Mouse (Mus musculus): ENCODE data around the gene Shank1. TPM values are rescaled to one million over a fixed set of nuclear protein-coding genes. Genes with fewer than 3 reads are reported as not detected.

The Shank1 gene
- total RNA-seq, 1 experiment: 1.0 TPM

GRCm38 (mm10) chr7:44344622-44345021, 34.6 kb downstream of the Shank1 start:
- no peaks in the 10 kb centered on the region for H3K9me3 ChIP-seq (ENCODE audit: control insufficient read depth, insufficient read depth, low read depth, low read length)
- in situ Hi-C loops (cut with MboI; ENCODE audit: low sequenced_read_pairs in 2 of 2, unreplicated experiment in 2 of 2): loop anchor here in 1 of 2 experiments (10.0 kb wide), 1 partner anchor 80 kb away; the partner anchor contains the start of gene Gm15517
- H3K9ac ChIP-seq (ENCODE audit: insufficient read depth, low read depth, low read length, poor library complexity, severe bottlenecking): no peak overlapping the region
- DNase-seq (ENCODE audit: low read depth, low spot score): no peak
- TF ChIP-seq MAFK (IDR thresholded peaks at IDR 0.05; ENCODE audit: insufficient read depth, low read depth, low read length) (no peak), ZNF384 (IDR thresholded peaks at IDR 0.05; ENCODE audit: low read depth, low read length) (no peak), ZC3H11A (IDR thresholded peaks at IDR 0.05; ENCODE audit: borderline replicate concordance, low read depth, low read length) (no peak), HCFC1 (IDR thresholded peaks at IDR 0.05; ENCODE audit: borderline replicate concordance, insufficient read depth, low read length) (no peak), CHD2 (IDR thresholded peaks at IDR 0.05; ENCODE audit: low read depth, low read length) (no peak)
- peaks cover 2% of the 10 kb centered on the region; the same call in 1 of the 2 replicates for H3K36me3 ChIP-seq (ENCODE audit: control insufficient read depth, insufficient read depth, low read length, poor library complexity, severe bottlenecking)
- no peak overlapping the region for H3K4me3 ChIP-seq (ENCODE audit: insufficient read depth in 1 of 2, low read depth in 1 of 2, low read length in 2 of 2, poor library complexity in 1 of 2, severe bottlenecking in 1 of 2)
- H3K4me1 ChIP-seq (ENCODE audit: control insufficient read depth in 2 of 2, insufficient read depth in 2 of 2, low read length in 2 of 2, poor library complexity in 1 of 2): peaks cover 4 to 27% of the 10 kb centered on the region in 2 experiments; a peak in 3 of 4 replicates
- no peak overlapping the region for H3K27ac ChIP-seq (ENCODE audit: insufficient read depth, low read depth, low read length, poor library complexity, severe bottlenecking)

GRCm38 (mm10) chr7:44349043-44349442, 39.0 kb downstream of the Shank1 start:
- in situ Hi-C loops (cut with MboI; ENCODE audit: low sequenced_read_pairs in 2 of 2, unreplicated experiment in 2 of 2): loop anchor here in 1 of 2 experiments (10.0 kb wide), 1 partner anchor 84 kb away; the partner anchor contains the start of gene Gm15517
- no peak for TF ChIP-seq HCFC1 (IDR thresholded peaks at IDR 0.05; ENCODE audit: borderline replicate concordance, insufficient read depth, low read length)
- TF ChIP-seq MAFK (IDR thresholded peaks at IDR 0.05; ENCODE audit: insufficient read depth, low read depth, low read length): no peak
- TF ChIP-seq ZNF384 (IDR thresholded peaks at IDR 0.05; ENCODE audit: low read depth, low read length): no peak
- TF ChIP-seq CHD2 (IDR thresholded peaks at IDR 0.05; ENCODE audit: low read depth, low read length): no peak
- TF ChIP-seq ZC3H11A (IDR thresholded peaks at IDR 0.05; ENCODE audit: borderline replicate concordance, low read depth, low read length): no peak
- H3K36me3 ChIP-seq (ENCODE audit: control insufficient read depth, insufficient read depth, low read length, poor library complexity, severe bottlenecking): peaks cover 2% of the 10 kb centered on the region; the same call in 1 of the 2 replicates
- H3K9ac ChIP-seq (ENCODE audit: insufficient read depth, low read depth, low read length, poor library complexity, severe bottlenecking): no peak overlapping the region
- peaks cover 0 to 33% of the 10 kb centered on the region in 2 experiments; a peak in 2 of 4 replicates for H3K4me1 ChIP-seq (ENCODE audit: control insufficient read depth in 2 of 2, insufficient read depth in 2 of 2, low read length in 2 of 2, poor library complexity in 1 of 2)
- DNase-seq (ENCODE audit: low read depth, low spot score): peak; percentile 90
- H3K9me3 ChIP-seq (ENCODE audit: control insufficient read depth, insufficient read depth, low read depth, low read length): no peaks in the 10 kb centered on the region
- no peak overlapping the region for H3K27ac ChIP-seq (ENCODE audit: insufficient read depth, low read depth, low read length, poor library complexity, severe bottlenecking)
- H3K4me3 ChIP-seq (ENCODE audit: insufficient read depth in 1 of 2, low read depth in 1 of 2, low read length in 2 of 2, poor library complexity in 1 of 2, severe bottlenecking in 1 of 2): no peak overlapping the region

GRCm38 (mm10) chr7:44350957-44351711, 41.1 kb downstream of the Shank1 start:
- TF ChIP-seq CHD2 (IDR thresholded peaks at IDR 0.05; ENCODE audit: low read depth, low read length): no peak
- TF ChIP-seq ZC3H11A (IDR thresholded peaks at IDR 0.05; ENCODE audit: borderline replicate concordance, low read depth, low read length): peak; percentile 56
- Histone ChIP-seq H3K27ac (ENCODE audit: insufficient read depth, low read depth, low read length, poor library complexity, severe bottlenecking) (no peak overlapping the region), H3K9ac (ENCODE audit: insufficient read depth, low read depth, low read length, poor library complexity, severe bottlenecking) (peak overlapping the region; percentile 51; the same call in 1 of the 2 replicates), H3K4me3 (ENCODE audit: insufficient read depth in 1 of 2, low read depth in 1 of 2, low read length in 2 of 2, poor library complexity in 1 of 2, severe bottlenecking in 1 of 2) (peak overlapping the region; percentile 5 to 57; a peak in 3 of 4 replicates), H3K4me1 (ENCODE audit: control insufficient read depth in 2 of 2, insufficient read depth in 2 of 2, low read length in 2 of 2, poor library complexity in 1 of 2) (peaks cover 2 to 29% of the 10 kb centered on the region in 2 experiments; a peak in 2 of 4 replicates), H3K36me3 (ENCODE audit: control insufficient read depth, insufficient read depth, low read length, poor library complexity, severe bottlenecking) (no peaks in the 10 kb centered on the region; the same call in 1 of the 2 replicates), H3K9me3 (ENCODE audit: control insufficient read depth, insufficient read depth, low read depth, low read length) (no peaks in the 10 kb centered on the region)
- in situ Hi-C loops (cut with MboI; ENCODE audit: low sequenced_read_pairs in 2 of 2, unreplicated experiment in 2 of 2): loop anchor here in 1 of 2 experiments (10.0 kb wide), 1 partner anchor 86 kb away; the partner anchor contains the start of gene Gm15517
- DNase-seq (ENCODE audit: low read depth, low spot score): peak; percentile 93

DNA sequence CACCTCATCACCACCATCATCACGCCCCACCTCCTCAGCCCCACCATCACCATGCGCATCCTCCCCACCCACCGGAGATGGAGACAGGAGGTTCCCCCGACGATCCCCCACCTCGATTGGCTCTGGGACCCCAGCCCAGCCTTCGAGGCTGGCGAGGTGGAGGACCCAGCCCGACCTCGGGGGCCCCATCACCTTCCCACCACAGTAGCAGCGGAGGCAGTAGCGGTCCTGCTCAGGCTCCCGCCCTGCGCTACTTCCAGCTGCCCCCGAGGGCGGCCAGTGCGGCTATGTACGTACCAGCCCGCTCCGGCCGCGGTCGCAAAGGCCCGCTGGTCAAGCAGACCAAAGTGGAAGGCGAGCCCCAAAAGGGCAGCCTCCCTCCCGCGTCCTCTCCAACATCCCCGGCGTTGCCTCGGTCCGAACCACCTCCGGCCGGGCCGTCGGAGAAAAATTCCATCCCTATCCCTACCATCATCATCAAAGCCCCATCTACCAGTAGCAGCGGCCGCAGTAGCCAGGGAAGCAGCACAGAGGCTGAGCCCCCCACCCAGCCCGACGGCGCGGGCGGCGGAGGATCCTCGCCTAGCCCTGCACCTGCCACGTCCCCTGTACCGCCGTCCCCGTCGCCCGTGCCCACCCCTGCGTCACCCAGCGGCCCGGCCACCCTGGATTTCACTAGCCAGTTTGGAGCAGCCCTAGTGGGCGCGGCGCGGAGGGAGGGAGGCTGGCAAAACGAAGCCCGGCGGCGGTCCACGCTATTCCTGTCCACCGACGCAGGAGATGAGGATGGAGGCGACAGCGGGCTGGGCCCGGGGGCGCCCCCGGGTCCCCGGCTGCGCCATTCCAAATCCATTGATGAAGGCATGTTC, 42.1 kb downstream of the Shank1 start:
- TF ChIP-seq CHD2 (IDR thresholded peaks at IDR 0.05; ENCODE audit: low read depth, low read length) (no peak), ZNF384 (IDR thresholded peaks at IDR 0.05; ENCODE audit: low read depth, low read length) (no peak), MAFK (IDR thresholded peaks at IDR 0.05; ENCODE audit: insufficient read depth, low read depth, low read length) (no peak), HCFC1 (IDR thresholded peaks at IDR 0.05; ENCODE audit: borderline replicate concordance, insufficient read depth, low read length) (no peak), ZC3H11A (IDR thresholded peaks at IDR 0.05; ENCODE audit: borderline replicate concordance, low read depth, low read length) (no peak)
- Histone ChIP-seq H3K4me3 (ENCODE audit: insufficient read depth in 1 of 2, low read depth in 1 of 2, low read length in 2 of 2, poor library complexity in 1 of 2, severe bottlenecking in 1 of 2) (peak overlapping the region; percentile 24 to 57; a peak in 3 of 4 replicates), H3K27ac (ENCODE audit: insufficient read depth, low read depth, low read length, poor library complexity, severe bottlenecking) (no peak overlapping the region), H3K36me3 (ENCODE audit: control insufficient read depth, insufficient read depth, low read length, poor library complexity, severe bottlenecking) (no peaks in the 10 kb centered on the region; the same call in 1 of the 2 replicates), H3K9ac (ENCODE audit: insufficient read depth, low read depth, low read length, poor library complexity, severe bottlenecking) (peak overlapping the region; percentile 37; the same call in 1 of the 2 replicates), H3K4me1 (ENCODE audit: control insufficient read depth in 2 of 2, insufficient read depth in 2 of 2, low read length in 2 of 2, poor library complexity in 1 of 2) (peaks cover 2 to 33% of the 10 kb centered on the region in 2 experiments; a peak in 2 of 4 replicates), H3K9me3 (ENCODE audit: control insufficient read depth, insufficient read depth, low read depth, low read length) (no peaks in the 10 kb centered on the region)
- no peak for DNase-seq (ENCODE audit: low read depth, low spot score)
- in situ Hi-C loops (cut with MboI; ENCODE audit: low sequenced_read_pairs in 2 of 2, unreplicated experiment in 2 of 2): loop anchor here in 1 of 2 experiments (10.0 kb wide), 1 partner anchor 87 kb away; the partner anchor contains the start of gene Gm15517

Measured in ES-E14 (cell line).